Mouse (Mus musculus) hindbrain, embryonic 13.5 days (tissue): Measurements from ENCODE around the gene Daglb. TPM values are rescaled to one million over a fixed set of nuclear protein-coding genes. Genes with fewer than 3 reads are reported as not detected.

Experiments
- ATAC-seq: fragments of 200-750 bp; cut with Nextera tagmentation; 2 replicates; pipeline ENCODE4 v1.8.0; 2017; ENCODE audit warnings: moderate TSS enrichment; ENCODE audit not compliant: low FRiP score
- H3K27ac ChIP-seq: fragments of 300-500 bp; sonication (generic); 2 replicates; pipeline ENCODE4 v1.5.1; 2015; ENCODE audit warnings: inconsistent platforms, mild to moderate bottlenecking, moderate library complexity
- H3K27me3 ChIP-seq: fragments of 300-500 bp; sonication (generic); 2 replicates; pipeline ENCODE4 v1.6.1; 2015; ENCODE audit warnings: mild to moderate bottlenecking, inconsistent platforms
- H3K36me3 ChIP-seq: fragments of 300-500 bp; sonication (generic); 2 replicates; pipeline ENCODE4 v1.6.1; 2015; ENCODE audit warnings: mild to moderate bottlenecking, inconsistent platforms
- H3K4me1 ChIP-seq: fragments of 300-500 bp; sonication (generic); replicated peaks from 2 replicates; pipeline ENCODE4 v1.6.1; 2015; ENCODE audit warnings: inconsistent platforms
- H3K4me2 ChIP-seq: fragments of 300-500 bp; sonication (generic); 2 replicates; pipeline ENCODE4 v1.6.1; 2015; ENCODE audit warnings: inconsistent platforms, mild to moderate bottlenecking, moderate library complexity
- H3K4me3 ChIP-seq: fragments of 300-500 bp; sonication (generic); 2 replicates; pipeline ENCODE4 v1.5.1; 2015; ENCODE audit warnings: mild to moderate bottlenecking, inconsistent platforms
- H3K9ac ChIP-seq: fragments of 300-500 bp; sonication (generic); 2 replicates; pipeline ENCODE4 v1.6.1; 2015; ENCODE audit warnings: mild to moderate bottlenecking, inconsistent platforms
- H3K9me3 ChIP-seq: fragments of 300-500 bp; sonication (generic); 2 replicates; pipeline ENCODE4 v1.6.1; 2016; ENCODE audit warnings: inconsistent platforms
- WGBS: fragments of 180-500 bp; shearing (Covaris S2); methylation state at CpG from one replicate; pipeline ENCODE4 v1.1.7; 2015; 5-methylcytosine and 5-hydroxymethylcytosine counted together
- polyA plus RNA-seq: library from polyadenylated mRNA; unstranded; fragments of >200 nt; fragmentation: Nextera tagmentation; extraction: Ambion mirVana; gene quantifications from 2 replicates; pipeline ENCODE4 v1.2.1, GENCODE M21; 2015

The Daglb gene
- polyA plus RNA-seq, 1 experiment from 2014 or later: 18.2 TPM

- no peak for ATAC-seq
- no peak overlapping the region for H3K4me3 ChIP-seq
- H3K27me3 ChIP-seq: no peaks in the 10 kb centered on the region
- H3K9ac ChIP-seq: no peak overlapping the region
- peaks cover 55% of the 10 kb centered on the region for H3K36me3 ChIP-seq
- 94% methylated on average over 6 of the region's 6 CpGs for WGBS
- H3K27ac ChIP-seq: no peak overlapping the region
- H3K9me3 ChIP-seq: no peaks in the 10 kb centered on the region
- peaks cover 24% of the 10 kb centered on the region for H3K4me1 ChIP-seq
- no peak overlapping the region for H3K4me2 ChIP-seq
These were observed 3.5 kb downstream of the Daglb start for GRCm38 (mm10) chr5:143467931-143468330.

- H3K4me1 ChIP-seq: peaks cover 16% of the 10 kb centered on the region
- no peak for ATAC-seq
- no peak overlapping the region for H3K4me2 ChIP-seq
- H3K27me3 ChIP-seq: no peaks in the 10 kb centered on the region
- no peaks in the 10 kb centered on the region for H3K9me3 ChIP-seq
- H3K36me3 ChIP-seq: peaks cover 72% of the 10 kb centered on the region
- no peak overlapping the region for H3K4me3 ChIP-seq
- H3K27ac ChIP-seq: no peak overlapping the region
- no peak overlapping the region for H3K9ac ChIP-seq
- WGBS: 94% methylated on average over 8 of the region's 8 CpGs
These were observed 5.2 kb downstream of the Daglb start for GRCm38 (mm10) chr5:143469628-143470027.

GRCm38 (mm10) chr5:143470421-143471164 is 6.2 kb downstream of the Daglb start:
- peaks cover 81% of the 10 kb centered on the region for H3K36me3 ChIP-seq
- H3K27me3 ChIP-seq: no peaks in the 10 kb centered on the region
- WGBS: 77% methylated on average over 15 of the region's 15 CpGs

GRCm38 (mm10) chr5:143471165-143471546 is 6.8 kb downstream of the Daglb start:
- H3K27ac ChIP-seq: no peak overlapping the region; the same call in 1 of the 2 replicates
- H3K9me3 ChIP-seq: no peaks in the 10 kb centered on the region
- peaks cover 5% of the 10 kb centered on the region; the same call in 1 of the 2 replicates for H3K4me1 ChIP-seq
- ATAC-seq: no peak
- no peaks in the 10 kb centered on the region for H3K27me3 ChIP-seq
- peaks cover 87% of the 10 kb centered on the region for H3K36me3 ChIP-seq
- H3K9ac ChIP-seq: no peak overlapping the region
- 90% methylated on average over 3 of the region's 3 CpGs for WGBS
- no peak overlapping the region for H3K4me2 ChIP-seq
- no peak overlapping the region for H3K4me3 ChIP-seq

More at GRCm38 (mm10) chr5:143470421-143471164, 6.2 kb downstream of the Daglb start:
- Histone ChIP-seq H3K9me3 (no peaks in the 10 kb centered on the region), H3K4me1 (peaks cover 10% of the 10 kb centered on the region), H3K9ac (no peak overlapping the region), H3K27ac (peak overlapping the region; percentile 58), H3K4me3 (no peak overlapping the region), H3K4me2 (no peak overlapping the region)
- ATAC-seq: no peak

- WGBS: 92% methylated on average over 9 of the region's 9 CpGs
These were observed 7.7 kb downstream of the Daglb start for GRCm38 (mm10) chr5:143471953-143472618.

GRCm38 (mm10) chr5:143475153-143475844 is 10.9 kb downstream of the Daglb start:
- Histone ChIP-seq H3K4me1 (no peaks in the 10 kb centered on the region), H3K4me2 (no peak overlapping the region), H3K4me3 (no peak overlapping the region), H3K27ac (no peak overlapping the region), H3K9me3 (no peaks in the 10 kb centered on the region), H3K27me3 (no peaks in the 10 kb centered on the region), H3K36me3 (peaks cover 90% of the 10 kb centered on the region), H3K9ac (no peak overlapping the region)
- WGBS: 94% methylated on average over 20 of the region's 20 CpGs
- no peak for ATAC-seq

More at GRCm38 (mm10) chr5:143471953-143472618, 7.7 kb downstream of the Daglb start:
- Histone ChIP-seq H3K4me3 (no peak overlapping the region), H3K4me1 (no peaks in the 10 kb centered on the region), H3K9me3 (no peaks in the 10 kb centered on the region), H3K4me2 (no peak overlapping the region), H3K9ac (no peak overlapping the region), H3K27me3 (no peaks in the 10 kb centered on the region), H3K27ac (no peak overlapping the region), H3K36me3 (peaks cover 92% of the 10 kb centered on the region)
- no peak for ATAC-seq

GRCm38 (mm10) chr5:143476013-143476412 is 11.6 kb downstream of the Daglb start:
- 99% methylated on average over 6 of the region's 6 CpGs for WGBS
- Histone ChIP-seq H3K36me3 (peaks cover 91% of the 10 kb centered on the region), H3K27ac (no peak overlapping the region), H3K9ac (no peak overlapping the region), H3K9me3 (no peaks in the 10 kb centered on the region), H3K4me3 (no peak overlapping the region), H3K27me3 (no peaks in the 10 kb centered on the region), H3K4me1 (no peaks in the 10 kb centered on the region), H3K4me2 (no peak overlapping the region)
- ATAC-seq: no peak

GRCm38 (mm10) chr5:143477901-143478300 is 13.5 kb downstream of the Daglb start:
- Histone ChIP-seq H3K36me3 (peaks cover 94% of the 10 kb centered on the region), H3K4me2 (no peak overlapping the region)

GRCm38 (mm10) chr5:143484955-143485354 is 20.6 kb downstream of the Daglb start:
- Histone ChIP-seq H3K4me2 (no peak overlapping the region), H3K36me3 (peaks cover 89% of the 10 kb centered on the region)

More at GRCm38 (mm10) chr5:143477901-143478300, 13.5 kb downstream of the Daglb start:
- Histone ChIP-seq H3K9me3 (no peaks in the 10 kb centered on the region), H3K4me1 (no peaks in the 10 kb centered on the region), H3K9ac (no peak overlapping the region), H3K4me3 (no peak overlapping the region), H3K27me3 (no peaks in the 10 kb centered on the region), H3K27ac (no peak overlapping the region)
- 97% methylated on average over 3 of the region's 3 CpGs for WGBS
- ATAC-seq: no peak

GRCm38 (mm10) chr5:143487193-143487592 is 22.8 kb downstream of the Daglb start:
- H3K27me3 ChIP-seq: no peaks in the 10 kb centered on the region
- WGBS: 97% methylated on average over 10 of the region's 10 CpGs
- peaks cover 92% of the 10 kb centered on the region for H3K36me3 ChIP-seq
- H3K9me3 ChIP-seq: no peaks in the 10 kb centered on the region
- no peak overlapping the region for H3K4me3 ChIP-seq
- no peak overlapping the region for H3K4me2 ChIP-seq
- no peak for ATAC-seq
- H3K9ac ChIP-seq: no peak overlapping the region
- H3K27ac ChIP-seq: no peak overlapping the region
- H3K4me1 ChIP-seq: no peaks in the 10 kb centered on the region

More at GRCm38 (mm10) chr5:143484955-143485354, 20.6 kb downstream of the Daglb start:
- H3K4me3 ChIP-seq: no peak overlapping the region
- H3K27ac ChIP-seq: no peak overlapping the region
- WGBS: 94% methylated on average over 5 of the region's 5 CpGs
- no peaks in the 10 kb centered on the region for H3K27me3 ChIP-seq
- no peak for ATAC-seq
- H3K4me1 ChIP-seq: no peaks in the 10 kb centered on the region
- H3K9me3 ChIP-seq: no peaks in the 10 kb centered on the region
- H3K9ac ChIP-seq: no peak overlapping the region

- no peaks in the 10 kb centered on the region for H3K27me3 ChIP-seq
- 87% methylated on average over 5 of the region's 5 CpGs for WGBS
- H3K9ac ChIP-seq: no peak overlapping the region
- H3K4me3 ChIP-seq: no peak overlapping the region
- peaks cover 91% of the 10 kb centered on the region for H3K36me3 ChIP-seq
- H3K27ac ChIP-seq: no peak overlapping the region
- H3K4me1 ChIP-seq: no peaks in the 10 kb centered on the region
- H3K9me3 ChIP-seq: no peaks in the 10 kb centered on the region
- no peak overlapping the region for H3K4me2 ChIP-seq
- ATAC-seq: no peak
These were observed 23.6 kb downstream of the Daglb start for GRCm38 (mm10) chr5:143487998-143488397.

GRCm38 (mm10) chr5:143489749-143490342 is 25.5 kb downstream of the Daglb start:
- 92% methylated on average over 14 of the region's 14 CpGs for WGBS

More at GRCm38 (mm10) chr5:143489749-143490342, 25.5 kb downstream of the Daglb start:
- Histone ChIP-seq H3K9ac (no peak overlapping the region), H3K4me1 (no peaks in the 10 kb centered on the region), H3K27ac (no peak overlapping the region), H3K9me3 (no peaks in the 10 kb centered on the region), H3K4me3 (no peak overlapping the region), H3K27me3 (no peaks in the 10 kb centered on the region), H3K36me3 (peaks cover 86% of the 10 kb centered on the region), H3K4me2 (no peak overlapping the region)
- ATAC-seq: no peak
